ENCODE assay signal across 8 mouse cellular contexts in genomic region chr3:129223964-129224805, GRCm38 (mm10). TPM values are rescaled to one million over a fixed set of nuclear protein-coding genes. Genes with fewer than 3 reads are reported as not detected.
DNase-seq lines count a peak whose midpoint lies in the region.

No protein-coding gene starts in this region.

- peak; percentile 55 for DNase-seq in heart, adult 11 months
- no peak for DNase-seq in heart, postnatal 4 days
- peak; percentile 27 for DNase-seq in testis, postnatal 14 days (ENCODE audit: low spot score)
- DNase-seq in testis, postnatal 10 days (ENCODE audit: low spot score): no peak
- peak; percentile 45 for DNase-seq in kidney, postnatal 14 days
- no peak for DNase-seq in adipocyte (ENCODE audit: low spot score)
- DNase-seq in frontal cortex, postnatal 10 days (ENCODE audit: low spot score in 2 of 2): no peak
- no peak for DNase-seq in right cerebral cortex, postnatal 36 days (ENCODE audit: low spot score in 2 of 2)

RNA-seq across cellular contexts. Expression of gene Pitx2, which starts 24.5 kb away (rescaled TPM):
- total RNA-seq in heart, postnatal 4 days (2021): 10 to 100 TPM in 1 of 2 experiments, 1 to 10 TPM in 1; 9.4 to 12.8 TPM

Comparison
In these comparisons a context has a peak if more than half of its experiments do, and no peak if none do; other contexts are left out.
1. DNase-seq: peak in heart, adult 11 months (single experiment), testis, postnatal 14 days (single experiment) and kidney, postnatal 14 days (single experiment); none in heart, postnatal 4 days (single experiment), testis, postnatal 10 days (single experiment), adipocyte (single experiment), frontal cortex, postnatal 10 days (0 of 2) and right cerebral cortex, postnatal 36 days (0 of 2).